Mouse (Mus musculus) liver, postnatal 0 days (tissue): ENCODE measurements around the gene Arpc4. TPM values are rescaled to one million over a fixed set of nuclear protein-coding genes. Genes with fewer than 3 reads are reported as not detected.
A peak's percentile ranks its signal among the peaks of the same experiment; 100 is the strongest.

Experiments used
- ATAC-seq: fragments of 200-750 bp; cut with Nextera tagmentation; 2 replicates; pipeline ENCODE4 v1.8.0; 2017; ENCODE audit warnings: mild to moderate bottlenecking, moderate library complexity
- DNase-seq: peaks from one replicate; pipeline ENCODE4 v3.0.0-alpha.2; 2016
- H3K27ac ChIP-seq: fragments of 300-500 bp; sonication (generic); 2 replicates; pipeline ENCODE4 v1.5.1; 2014; ENCODE audit warnings: antibody characterized with exemption, moderate library complexity, mild to moderate bottlenecking, low read depth
- H3K27me3 ChIP-seq: fragments of 300-500 bp; sonication (generic); 2 replicates; pipeline ENCODE4 v1.6.1; 2014; ENCODE audit warnings: low read length, control low read depth, mixed read lengths; ENCODE audit not compliant: insufficient read depth
- H3K36me3 ChIP-seq: fragments of 300-500 bp; sonication (generic); replicated peaks from 2 replicates; pipeline ENCODE4 v1.6.1; 2014; ENCODE audit warnings: mild to moderate bottlenecking, control low read depth, low read length, moderate library complexity, mixed read lengths; ENCODE audit not compliant: insufficient read depth
- H3K4me1 ChIP-seq: fragments of 300-500 bp; sonication (generic); 2 replicates; pipeline ENCODE4 v1.6.1; 2014; ENCODE audit warnings: antibody characterized with exemption, mild to moderate bottlenecking, control low read depth; ENCODE audit not compliant: insufficient read depth
- H3K4me2 ChIP-seq: fragments of 300-500 bp; sonication (generic); 2 replicates; pipeline ENCODE4 v1.6.1; 2014; ENCODE audit warnings: low read depth, mild to moderate bottlenecking, low read length, moderate library complexity, mixed read lengths
- H3K4me3 ChIP-seq: fragments of 300-500 bp; sonication (generic); 2 replicates; pipeline ENCODE4 v1.5.1; 2014; ENCODE audit warnings: low read depth, low read length
- H3K9ac ChIP-seq: fragments of 300-500 bp; sonication (generic); replicated peaks from 2 replicates; pipeline ENCODE4 v1.6.1; 2014; ENCODE audit warnings: mild to moderate bottlenecking, moderate library complexity
- H3K9me3 ChIP-seq: fragments of 300-500 bp; sonication (generic); 2 replicates; pipeline ENCODE4 v1.6.1; 2016; ENCODE audit warnings: mild to moderate bottlenecking, control low read depth, low read length, mixed read lengths
- CTCF ChIP-seq: sonication (generic); IDR thresholded peaks from 2 replicates; pipeline ENCODE4 v1.5.1; 2016; ENCODE audit warnings: antibody characterized with exemption, low read depth
- EP300 ChIP-seq: IDR thresholded peaks from 2 replicates; pipeline ENCODE4 v1.6.1; 2016; ENCODE audit warnings: antibody characterized with exemption, low read depth, mild to moderate bottlenecking
- WGBS: fragments of 180-500 bp; shearing (Covaris S2); extraction: QIAGEN DNeasy Blood & Tissue Kit; methylation state at CpG from one replicate; pipeline ENCODE4 v1.1.7; 2014; ENCODE audit not compliant: insufficient replicate concordance; 5-methylcytosine and 5-hydroxymethylcytosine counted together
- polyA plus RNA-seq: library from polyadenylated mRNA; unstranded; fragments of >200 nt; fragmentation: Nextera tagmentation; extraction: Ambion mirVana; gene quantifications from 2 replicates; pipeline ENCODE4 v1.2.1, GENCODE M21; 2015

The Arpc4 gene
- polyA plus RNA-seq, 1 experiment from 2014 or later, result 198 TPM

DNA sequence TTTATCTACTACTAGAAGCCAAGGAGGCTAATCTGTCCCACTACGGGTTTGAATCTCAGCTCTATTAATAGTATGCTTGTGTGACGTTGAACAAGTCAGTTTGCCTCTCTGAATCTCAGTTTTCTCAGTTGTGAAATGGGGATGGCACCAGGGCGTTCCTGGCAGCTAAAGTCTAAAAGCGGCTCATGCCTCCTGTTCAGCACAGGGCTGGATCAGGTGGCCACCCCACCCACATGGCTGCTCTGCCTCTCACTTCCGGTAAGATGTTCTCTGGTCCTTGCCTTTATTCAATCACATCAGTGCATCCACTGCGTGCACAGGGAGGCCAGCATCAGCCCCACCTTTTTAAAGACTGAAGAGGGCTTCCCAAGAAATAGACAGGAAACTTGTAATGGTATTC is 27.6 kb downstream of the Arpc4 start:
- no peak for DNase-seq
- peaks cover 3% of the 10 kb centered on the region; the same call in 1 of the 2 replicates for H3K36me3 ChIP-seq
- no peak overlapping the region for H3K9ac ChIP-seq
- no peaks in the 10 kb centered on the region for H3K9me3 ChIP-seq
- no peak overlapping the region for H3K4me3 ChIP-seq
- H3K27me3 ChIP-seq, result no peaks in the 10 kb centered on the region
- ATAC-seq, result no peak
- no peak overlapping the region for H3K4me2 ChIP-seq
- 79% methylated on average over 6 of the region's 6 CpGs for WGBS
- no peak overlapping the region for H3K27ac ChIP-seq
- TF ChIP-seq EP300, result no peak
- no peaks in the 10 kb centered on the region for H3K4me1 ChIP-seq

DNA sequence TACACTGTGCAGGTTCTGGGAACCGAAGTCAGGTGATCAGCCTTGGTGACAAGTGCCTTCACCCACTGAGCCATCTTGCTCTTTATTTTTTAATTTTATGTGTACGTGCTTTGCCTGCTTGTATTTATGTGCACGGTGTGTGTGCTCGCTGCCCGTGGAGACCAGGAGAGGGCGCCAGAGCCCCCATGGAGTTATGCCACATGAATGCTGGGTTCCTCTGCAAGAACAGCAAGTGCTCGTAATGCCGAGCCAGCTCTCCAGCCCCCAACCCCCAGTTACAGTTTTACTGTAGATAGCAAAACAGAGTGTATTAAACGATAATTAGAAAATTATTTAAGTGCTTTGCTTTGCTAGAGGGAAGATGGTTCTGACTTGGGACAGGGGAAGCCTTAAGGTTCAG is 28.8 kb downstream of the Arpc4 start:
- TF ChIP-seq EP300, result no peak
- peak; percentile 47 for TF ChIP-seq CTCF
- WGBS, result 82% methylated on average over 9 of the region's 9 CpGs
- Histone ChIP-seq H3K9ac (no peak overlapping the region), H3K9me3 (no peaks in the 10 kb centered on the region), H3K27ac (no peak overlapping the region), H3K36me3 (peaks cover 3% of the 10 kb centered on the region; the same call in 1 of the 2 replicates), H3K4me3 (no peak overlapping the region), H3K4me2 (no peak overlapping the region), H3K4me1 (no peaks in the 10 kb centered on the region), H3K27me3 (no peaks in the 10 kb centered on the region)
- ATAC-seq (no peak), DNase-seq (no peak)

DNA sequence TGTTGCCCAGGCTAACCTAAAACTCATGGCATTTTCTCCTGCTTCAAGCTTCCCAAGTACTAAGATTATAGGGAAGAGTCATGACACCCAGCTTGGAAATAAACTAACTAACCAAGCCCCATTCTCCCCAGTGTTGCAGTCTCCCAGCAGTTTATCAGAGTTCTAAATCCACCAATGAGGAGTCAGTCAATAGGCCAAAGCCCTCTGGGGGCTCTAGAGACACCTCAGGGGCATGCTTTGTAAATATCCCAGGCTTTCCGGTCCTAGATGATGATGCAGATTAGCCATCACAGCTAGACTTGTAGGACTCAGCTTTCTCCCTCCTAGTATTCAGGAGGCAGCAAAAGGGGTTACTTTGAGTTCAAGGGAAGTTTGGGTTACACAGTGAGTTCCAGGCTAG is 32.1 kb downstream of the Arpc4 start:
- TF ChIP-seq EP300, result no peak
- TF ChIP-seq CTCF, result no peak
- no peaks in the 10 kb centered on the region for H3K27me3 ChIP-seq
- H3K9me3 ChIP-seq, result no peaks in the 10 kb centered on the region
- no peak overlapping the region for H3K9ac ChIP-seq
- H3K4me2 ChIP-seq, result no peak overlapping the region
- 77% methylated on average over 1 of the region's 1 CpGs for WGBS
- peaks cover 3% of the 10 kb centered on the region for H3K36me3 ChIP-seq
- H3K4me1 ChIP-seq, result no peaks in the 10 kb centered on the region
- no peak overlapping the region for H3K4me3 ChIP-seq
- ATAC-seq, result no peak
- DNase-seq, result no peak
- H3K27ac ChIP-seq, result no peak overlapping the region

DNA sequence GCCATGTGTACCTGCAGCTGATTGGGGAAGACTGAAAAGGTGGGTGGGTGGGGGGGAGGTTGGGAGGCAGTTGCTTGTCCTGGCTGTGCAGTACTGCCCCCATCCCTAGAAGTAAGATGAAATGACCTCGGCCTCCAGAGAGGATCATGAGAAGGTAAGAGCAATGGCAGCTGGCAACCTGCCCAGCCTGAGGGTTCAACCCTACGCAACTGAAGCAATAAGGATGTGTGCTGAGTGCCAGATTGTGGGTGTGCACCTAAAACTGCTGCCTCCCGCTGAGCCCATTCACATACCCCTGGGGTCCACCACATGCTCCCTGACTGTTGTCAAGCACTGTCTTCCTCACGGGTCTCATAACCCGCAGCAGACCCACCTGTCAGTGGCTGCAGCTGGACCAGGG is 38.5 kb downstream of the Arpc4 start:
- Histone ChIP-seq H3K27me3 (no peaks in the 10 kb centered on the region), H3K4me1 (peaks cover 16% of the 10 kb centered on the region), H3K36me3 (peaks cover 11% of the 10 kb centered on the region; the same call in 1 of the 2 replicates), H3K4me2 (no peak overlapping the region), H3K27ac (no peak overlapping the region), H3K4me3 (no peak overlapping the region), H3K9ac (no peak overlapping the region), H3K9me3 (no peaks in the 10 kb centered on the region)
- TF ChIP-seq CTCF, result no peak
- no peak for TF ChIP-seq EP300
- DNase-seq, result peak; percentile 31
- 63% methylated on average over 5 of the region's 5 CpGs for WGBS
- ATAC-seq, result no peak

DNA sequence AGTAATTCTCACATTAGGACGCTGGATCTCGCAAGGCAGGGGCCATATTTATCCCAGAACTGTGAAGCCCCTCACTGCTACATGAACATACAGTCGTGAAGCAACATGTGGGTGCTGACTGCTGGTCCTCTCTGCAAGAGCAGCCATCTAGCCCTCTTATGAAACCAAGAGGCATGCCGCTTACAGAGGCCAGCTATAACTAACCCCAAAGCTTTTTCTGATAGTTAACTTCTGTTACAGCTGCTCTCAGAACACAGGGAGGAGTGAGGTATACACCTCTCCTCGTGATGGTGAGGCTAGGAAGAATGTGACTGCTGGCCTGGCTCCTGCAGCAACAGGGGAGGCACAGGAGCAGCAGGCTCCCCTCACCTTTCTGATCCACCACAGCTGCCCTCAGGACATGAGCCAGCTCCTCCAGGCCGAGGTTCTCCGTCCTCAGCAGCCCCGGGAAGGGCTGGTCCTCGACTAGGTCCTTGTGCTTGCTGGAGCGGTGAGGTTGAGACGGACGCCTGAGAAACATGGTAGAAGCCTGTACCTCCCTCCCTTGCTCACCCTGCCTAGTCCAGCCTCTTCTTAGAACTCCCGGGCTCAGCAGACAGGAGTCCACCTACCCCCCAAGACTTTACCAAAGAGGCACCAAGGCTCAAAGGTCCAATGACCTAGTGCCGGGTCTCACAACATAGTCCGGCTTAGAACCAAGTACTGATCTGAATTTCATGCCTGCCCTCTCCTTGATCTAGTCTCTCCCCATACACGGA is 40.7 kb downstream of the Arpc4 start:
- peak overlapping the region; percentile 94 for H3K4me2 ChIP-seq
- no peak for DNase-seq
- WGBS, result 11% methylated on average over 16 of the region's 16 CpGs
- H3K27me3 ChIP-seq, result no peaks in the 10 kb centered on the region
- TF ChIP-seq CTCF, result no peak
- TF ChIP-seq EP300, result no peak
- H3K36me3 ChIP-seq, result peaks cover 11% of the 10 kb centered on the region; the same call in 1 of the 2 replicates
- peak; percentile 66 for ATAC-seq
- no peaks in the 10 kb centered on the region for H3K9me3 ChIP-seq
- H3K4me3 ChIP-seq, result peak overlapping the region; percentile 63
- peak overlapping the region; percentile 31; the same call in 1 of the 2 replicates for H3K27ac ChIP-seq
- H3K4me1 ChIP-seq, result peaks cover 16% of the 10 kb centered on the region
- H3K9ac ChIP-seq, result peak overlapping the region; percentile 84

DNA sequence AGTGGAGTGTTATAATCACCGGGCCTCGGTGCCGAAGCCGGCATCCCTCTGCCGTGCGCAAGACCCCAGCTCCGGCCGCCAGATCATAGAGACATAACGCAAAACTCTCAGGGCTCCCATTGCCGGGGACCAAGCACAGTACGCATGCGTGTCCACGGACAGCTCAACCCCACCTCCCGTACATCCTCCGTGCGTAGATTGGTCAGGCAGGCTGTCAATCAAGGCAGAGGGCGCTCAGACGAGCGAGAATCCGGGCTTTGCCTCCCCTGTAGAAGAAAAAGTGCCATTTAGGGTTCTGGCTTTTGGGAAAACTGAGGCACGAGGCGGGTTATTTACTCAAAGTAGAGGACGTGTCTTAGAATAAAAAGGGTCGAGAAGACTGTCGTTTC is 41.3 kb downstream of the Arpc4 start, which contains the start of gene Rpusd3:
Gene Rpusd3, minus strand, starts transcription at position 142 of the 389 bp plus-strand sequence.
- Histone ChIP-seq H3K9me3 (no peaks in the 10 kb centered on the region), H3K4me1 (peaks cover 16% of the 10 kb centered on the region), H3K36me3 (peaks cover 11% of the 10 kb centered on the region; the same call in 1 of the 2 replicates), H3K27ac (peak within 1 kb of the TSS; percentile 31; the same call in 1 of the 2 replicates), H3K4me2 (peak within 1 kb of the TSS; percentile 94), H3K27me3 (no peaks in the 10 kb centered on the region), H3K9ac (peak within 1 kb of the TSS; percentile 84), H3K4me3 (peak within 1 kb of the TSS; percentile 63)
- DNase-seq (peak; percentile 98), ATAC-seq (peak; percentile 98)
- TF ChIP-seq EP300, result no peak
- TF ChIP-seq CTCF, result no peak
- WGBS, result 0% methylated on average over 25 of the region's 25 CpGs
